Mouse (Mus musculus): Measurements from ENCODE around the gene Pik3r1.

- TF ChIP-seq CTCF (IDR thresholded peaks at IDR 0.05; ENCODE audit: extremely low read depth, insufficient read length, insufficient replicate concordance, low read depth, low read length) (no peak), POLR2A (IDR thresholded peaks at IDR 0.05; ENCODE audit: low read depth, low read length) (no peak)
Measured at GRCm38 (mm10) chr13:101712720-101713428, 55.1 kb downstream of the Pik3r1 start.

All from small intestine, adult 2 months (tissue).